Mouse (Mus musculus): Measurements from ENCODE around the gene Dact2. TPM values are rescaled to one million over a fixed set of nuclear protein-coding genes. Genes with fewer than 3 reads are reported as not detected.

Dact2 gene
- total and polyA plus RNA-seq, 3 experiments = not detected

DNA sequence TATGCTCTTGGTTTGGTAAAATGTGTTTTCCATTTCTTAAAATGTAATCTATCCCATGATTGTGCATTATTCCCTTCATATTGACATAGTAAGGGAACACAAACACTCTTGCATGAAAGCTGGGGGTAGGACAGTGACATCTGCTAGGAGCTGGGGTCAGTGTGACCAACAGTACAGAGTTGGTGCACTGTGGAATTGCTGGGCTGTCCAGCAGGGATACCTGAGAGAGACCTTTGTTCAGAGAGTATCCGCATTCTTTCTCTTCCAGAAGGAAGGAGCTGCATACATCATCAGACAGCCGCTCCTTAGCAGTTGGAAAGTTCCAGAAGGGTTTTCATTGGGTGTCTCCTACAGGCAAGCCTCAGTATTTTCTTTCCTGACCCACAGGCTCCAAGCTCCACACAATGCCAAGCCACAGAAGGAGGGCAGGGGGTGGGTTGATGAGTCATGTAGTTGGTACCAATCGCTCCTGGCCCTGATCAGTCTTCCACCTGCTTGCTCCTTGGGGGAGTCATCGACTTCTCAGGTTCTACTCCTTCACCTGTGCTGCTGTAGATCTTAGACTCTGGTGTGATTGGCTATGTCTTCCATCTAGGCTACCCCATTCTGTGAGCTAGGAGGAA is 19.8 kb downstream of the Dact2 start:
- Histone ChIP-seq H3K9me3 (replicated peaks; ENCODE audit: low read length) (no peaks in the 10 kb centered on the region), H3K9ac (ENCODE audit: insufficient read depth, low read depth) (no peak overlapping the region), H3K4me3 (replicated peaks in 1 of 3; ENCODE audit: low read depth in 2 of 3, low read length in 2 of 3, poor library complexity in 1 of 3) (no peak overlapping the region), H3K27ac (ENCODE audit: insufficient read depth, low read depth) (no peak overlapping the region), H3K27me3 (replicated peaks) (peaks cover 46% of the 10 kb centered on the region), H3K4me1 (ENCODE audit: control insufficient read depth in 1 of 2, insufficient read depth in 2 of 2) (peaks cover 0 to 6% of the 10 kb centered on the region in 2 experiments; a peak in 2 of 4 replicates), H3K4me2 (ENCODE audit: insufficient read depth, low read depth, poor library complexity, severe bottlenecking) (no peak overlapping the region), H3K79me2 (replicated peaks; ENCODE audit: control insufficient read depth, extremely low read depth, insufficient read depth, poor library complexity, severe bottlenecking) (no peaks in the 10 kb centered on the region), H3K36me3 (replicated peaks in 1 of 2; ENCODE audit: control insufficient read depth in 1 of 2, insufficient read depth in 1 of 2, low read length in 1 of 2) (no peaks in the 10 kb centered on the region)
- in situ Hi-C loops (cut with MboI; ENCODE audit: low pct_ligation_motif_present, low pct_unique_long_range_greater_than_20kb, low sequenced_read_pairs) (no loop called here), dilution Hi-C loops (cut with MboI; ENCODE audit: extremely low pct_ligation_motif_present, extremely low pct_unique_long_range_greater_than_20kb, low sequenced_read_pairs) (no loop called here)
- DNase-seq (ENCODE audit: extremely low read depth) = no peak
- TF ChIP-seq SMC3 (IDR thresholded peaks at IDR 0.05; ENCODE audit: low read depth, low read length) (no peak), USF2 (conservative IDR thresholded peaks at IDR 0.05; ENCODE audit: low read depth, low read length) (no peak), ZMIZ1 (IDR thresholded peaks at IDR 0.05; ENCODE audit: low read depth, low read length) (no peak), GABPA (IDR thresholded peaks at IDR 0.05; ENCODE audit: insufficient replicate concordance, low read depth, low read length) (no peak), RCOR1 (conservative IDR thresholded peaks at IDR 0.05; ENCODE audit: low read depth, low read length) (no peak), MYC (IDR thresholded peaks at IDR 0.05; ENCODE audit: low read depth, low read length) (no peak), BHLHE40 (IDR thresholded peaks at IDR 0.05; ENCODE audit: low read depth, low read length) (no peak), POLR2AphosphoS2 (IDR thresholded peaks at IDR 0.05; ENCODE audit: low read depth, low read length) (no peak), MAFK (IDR thresholded peaks at IDR 0.05; ENCODE audit: insufficient replicate concordance, low read length) (no peak), SIN3A (IDR thresholded peaks at IDR 0.05; ENCODE audit: low read length) (no peak), MAZ (IDR thresholded peaks at IDR 0.05; ENCODE audit: low read depth, low read length) (no peak)

DNA sequence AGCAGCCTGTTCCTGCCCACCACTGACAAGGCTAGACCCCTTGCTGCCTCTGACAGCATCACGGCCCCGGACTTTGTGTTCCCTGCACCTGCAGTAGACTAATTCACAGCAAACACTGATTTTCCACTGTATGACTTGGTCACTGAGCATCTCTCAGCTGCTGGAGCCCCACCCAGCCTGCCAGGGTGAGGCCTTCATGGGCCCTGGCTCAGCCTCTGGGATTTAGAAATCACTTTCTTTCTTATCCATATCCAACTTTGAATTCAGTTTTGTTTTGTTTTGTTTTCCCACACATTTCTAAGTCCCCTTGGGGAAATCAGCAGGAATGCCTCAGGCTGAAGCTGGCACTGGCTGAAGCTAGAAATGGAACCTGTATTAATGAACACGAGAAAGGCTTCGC is 20.4 kb downstream of the Dact2 start:
- dilution Hi-C loops (cut with MboI; ENCODE audit: extremely low pct_ligation_motif_present, extremely low pct_unique_long_range_greater_than_20kb, low sequenced_read_pairs) = no loop called here
- no peak for TF ChIP-seq KAT2A (IDR thresholded peaks at IDR 0.05; ENCODE audit: insufficient replicate concordance, low read length)
- TF ChIP-seq CHD1 (IDR thresholded peaks at IDR 0.05; ENCODE audit: low read depth, low read length) = no peak
- TF ChIP-seq JUND (conservative IDR thresholded peaks at IDR 0.05; ENCODE audit: low read depth, low read length) = no peak
- no peak for TF ChIP-seq USF2 (conservative IDR thresholded peaks at IDR 0.05; ENCODE audit: low read depth, low read length)
- no peak for TF ChIP-seq MAZ (IDR thresholded peaks at IDR 0.05; ENCODE audit: low read depth, low read length)
- peaks cover 52% of the 10 kb centered on the region for H3K27me3 ChIP-seq (replicated peaks)

More for the DNA sequence above, 20.4 kb downstream of the Dact2 start:
- no peak overlapping the region for H3K4me3 ChIP-seq (replicated peaks in 1 of 3; ENCODE audit: low read depth in 2 of 3, low read length in 2 of 3, poor library complexity in 1 of 3)
- H3K9ac ChIP-seq (ENCODE audit: insufficient read depth, low read depth) = no peak overlapping the region
- H3K4me2 ChIP-seq (ENCODE audit: insufficient read depth, low read depth, poor library complexity, severe bottlenecking) = peak overlapping the region; percentile 51; the same call in 1 of the 2 replicates
- DNase-seq (ENCODE audit: extremely low read depth) = no peak
- in situ Hi-C loops (cut with MboI; ENCODE audit: low pct_ligation_motif_present, low pct_unique_long_range_greater_than_20kb, low sequenced_read_pairs) = no loop called here
- no peaks in the 10 kb centered on the region for H3K9me3 ChIP-seq (replicated peaks; ENCODE audit: low read length)
- peaks cover 0 to 6% of the 10 kb centered on the region in 2 experiments; a peak in 2 of 4 replicates for H3K4me1 ChIP-seq (ENCODE audit: control insufficient read depth in 1 of 2, insufficient read depth in 2 of 2)
- no peaks in the 10 kb centered on the region for H3K79me2 ChIP-seq (replicated peaks; ENCODE audit: control insufficient read depth, extremely low read depth, insufficient read depth, poor library complexity, severe bottlenecking)
- no peak overlapping the region for H3K27ac ChIP-seq (ENCODE audit: insufficient read depth, low read depth)
- no peaks in the 10 kb centered on the region for H3K36me3 ChIP-seq (replicated peaks in 1 of 2; ENCODE audit: control insufficient read depth in 1 of 2, insufficient read depth in 1 of 2, low read length in 1 of 2)

Data from CH12.LX (cell line).